Mouse (Mus musculus) liver, embryonic 18 days (tissue): ENCODE data around the gene Gm15737. TPM values are rescaled to one million over a fixed set of nuclear protein-coding genes. Genes with fewer than 3 reads are reported as not detected.

Experiments
- polyA plus RNA-seq: library from polyadenylated mRNA; depleted of rRNA; stranded (reverse); fragments of >200 nt; gene quantifications from 2 replicates; pipeline ENCODE4 v1.2.3, GENCODE M21; 2012; rRNA removed

The Gm15737 gene
- polyA plus RNA-seq, result not detected in 2 replicates

GRCm38 (mm10) chr6:92869089-92869581, at the start of gene Gm15737:
Gene Gm15737 (plus strand): TSS chr6:92869357.

Other genes starting within 250 kb of the Gm15737 start
- 0.28 and 0.30 TPM in 2 replicates for gene Prickle2, start 163.2 kb upstream of the Gm15737 start, polyA plus RNA-seq
- gene A730049H05Rik, start 52.9 kb upstream of the Gm15737 start, polyA plus RNA-seq, result 0.02 and 0.07 TPM in 2 replicates
- gene Adamts9, start 74.1 kb downstream of the Gm15737 start, polyA plus RNA-seq, result 1.5 and 1.6 TPM in 2 replicates